Mouse (Mus musculus): Measurements from ENCODE around the gene Ube2c. TPM values are rescaled to one million over a fixed set of nuclear protein-coding genes. Genes with fewer than 3 reads are reported as not detected.

Gene Ube2c
- total RNA-seq, 2 experiments from 2014 or later, result 10.8 to 14.3 TPM

DNA sequence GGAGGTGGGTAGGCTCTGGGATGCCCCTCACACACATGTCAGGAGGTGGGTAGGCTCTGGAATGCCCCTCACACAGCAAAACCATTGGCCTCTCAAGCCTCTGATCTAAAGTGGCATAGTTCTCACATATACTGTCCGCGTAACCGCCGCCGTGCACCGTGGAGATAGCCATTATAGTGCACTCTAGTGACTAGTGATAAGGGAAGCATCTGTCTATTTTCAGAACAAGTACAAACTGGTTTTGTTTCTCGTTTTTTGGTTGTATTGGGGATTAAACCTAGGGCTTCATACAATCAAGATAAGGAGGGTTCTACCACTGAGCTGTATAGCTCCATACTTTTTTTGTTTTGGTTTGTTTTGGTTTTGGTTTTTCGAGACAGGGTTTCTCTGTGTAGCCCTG, 46.1 kb downstream of the Ube2c start:
- DNase-seq, result no peak
- intact Hi-C loops (cut with DNase I), result no loop called here

DNA sequence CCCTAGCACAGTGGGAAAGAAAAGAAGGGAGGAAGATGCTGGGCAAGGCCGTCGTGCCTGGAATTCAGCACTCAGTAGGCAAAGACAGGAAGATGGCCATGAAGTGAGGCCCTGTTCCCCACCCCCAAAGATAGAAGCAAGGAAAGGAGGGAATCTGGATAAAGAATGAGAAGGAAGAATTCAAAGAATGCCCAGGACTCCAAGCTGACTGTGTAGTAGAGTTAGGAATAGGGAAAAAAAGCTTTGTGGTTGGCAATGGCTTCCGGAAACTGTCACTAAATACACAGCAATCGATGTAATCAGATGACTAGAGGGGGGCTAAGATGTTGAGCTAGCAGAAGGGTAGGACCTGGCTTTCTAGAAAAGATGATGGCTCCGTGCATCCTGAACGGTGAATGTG, 47.5 kb downstream of the Ube2c start:
- intact Hi-C loops (cut with DNase I), result no loop called here
- DNase-seq, result no peak

DNA sequence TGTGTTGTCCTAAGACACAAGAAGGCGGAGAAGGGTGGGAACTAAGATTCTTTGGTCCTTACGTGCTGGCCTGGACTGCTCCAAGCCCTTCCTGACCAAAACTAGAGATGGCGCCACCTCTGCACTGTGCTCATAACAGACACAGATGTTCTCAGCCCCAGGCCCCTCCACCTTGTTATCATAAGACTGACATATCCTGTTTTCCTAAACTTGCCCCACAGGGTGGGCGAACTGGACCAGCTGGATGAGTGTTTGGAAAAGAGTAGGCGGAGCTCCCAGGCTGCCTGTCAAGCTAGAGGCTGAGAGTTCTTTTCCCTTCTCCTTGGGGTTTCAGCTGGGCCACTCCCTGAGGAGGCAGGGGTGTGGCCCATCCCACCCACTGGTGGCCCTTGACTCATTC, 48.0 kb downstream of the Ube2c start:
- no peak for DNase-seq

DNA sequence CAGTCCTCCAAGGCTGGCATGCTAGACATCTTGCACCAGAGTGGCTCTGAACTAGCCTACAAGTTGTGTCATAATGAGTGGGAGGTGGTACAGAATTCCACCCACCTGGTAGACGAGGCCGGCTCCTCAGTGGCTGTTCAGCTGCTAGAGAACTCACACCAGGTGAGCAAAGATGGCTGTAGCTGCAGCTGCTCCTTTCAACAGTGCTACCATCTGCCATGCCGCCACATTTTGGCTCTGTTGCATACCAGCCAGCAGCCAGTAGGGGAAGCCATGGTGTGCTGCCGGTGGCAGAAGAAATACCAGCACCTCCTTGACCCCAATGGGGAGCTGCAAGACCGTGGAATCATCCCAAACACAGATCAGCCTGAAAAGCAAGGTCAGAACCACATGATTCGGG, 51.4 kb downstream of the Ube2c start:
- DNase-seq, result no peak
- intact Hi-C loops (cut with DNase I), result no loop called here

More for the DNA sequence above, 48.0 kb downstream of the Ube2c start:
- intact Hi-C loops (cut with DNase I), result no loop called here

- peak; percentile 99 for DNase-seq
- intact Hi-C loops (cut with DNase I), result no loop called here
Observed at GRCm38 (mm10) chr2:164822636-164823165, 53.0 kb downstream of the Ube2c start, which contains the start of gene Zswim1. Gene Zswim1 (plus strand): TSS chr2:164822686.

DNA sequence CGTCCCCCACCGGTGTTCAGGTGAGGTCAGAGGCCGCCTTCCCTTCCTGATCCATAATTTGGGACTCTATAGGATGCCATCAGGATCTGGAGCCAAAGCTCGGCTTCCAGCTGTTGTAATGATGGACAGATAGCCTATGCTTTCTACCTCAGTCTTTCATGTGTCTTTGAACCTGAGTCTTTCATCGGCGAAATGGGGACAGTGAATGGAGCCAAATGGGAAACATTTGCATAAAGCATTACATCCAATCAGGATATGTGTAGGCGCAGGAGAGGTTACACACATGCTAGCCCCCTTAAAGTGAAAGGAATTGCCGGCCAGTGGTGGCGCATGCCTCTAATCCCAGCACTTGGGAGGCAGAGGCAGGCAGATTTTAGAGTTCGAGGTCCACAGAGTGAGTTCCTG, 53.5 kb downstream of the Ube2c start:
- intact Hi-C loops (cut with DNase I), result no loop called here
- DNase-seq, result no peak

GRCm38 (mm10) chr2:164823969-164824368, 54.3 kb downstream of the Ube2c start:
- intact Hi-C loops (cut with DNase I), result no loop called here
- DNase-seq, result no peak

DNA sequence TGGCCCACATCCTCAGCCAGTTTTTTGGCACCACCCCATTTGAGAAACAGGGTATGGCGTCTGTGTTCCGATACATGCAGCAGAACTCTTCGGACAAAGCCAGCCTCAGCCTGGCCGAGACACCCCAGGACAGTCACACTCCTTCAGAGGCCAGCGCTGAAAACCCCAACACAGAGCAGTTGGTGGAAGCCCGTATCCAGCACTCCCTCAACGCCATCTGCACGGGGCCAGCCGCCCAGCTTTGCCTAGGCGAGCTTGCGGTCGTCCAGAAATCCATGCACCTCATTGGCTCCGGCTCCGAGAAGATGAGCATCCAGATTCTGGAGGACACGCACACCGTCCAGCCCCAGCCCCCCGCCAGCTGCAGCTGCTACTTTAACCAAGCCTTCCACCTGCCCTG, 55.8 kb downstream of the Ube2c start:
- intact Hi-C loops (cut with DNase I), result no loop called here
- no peak for DNase-seq

DNA sequence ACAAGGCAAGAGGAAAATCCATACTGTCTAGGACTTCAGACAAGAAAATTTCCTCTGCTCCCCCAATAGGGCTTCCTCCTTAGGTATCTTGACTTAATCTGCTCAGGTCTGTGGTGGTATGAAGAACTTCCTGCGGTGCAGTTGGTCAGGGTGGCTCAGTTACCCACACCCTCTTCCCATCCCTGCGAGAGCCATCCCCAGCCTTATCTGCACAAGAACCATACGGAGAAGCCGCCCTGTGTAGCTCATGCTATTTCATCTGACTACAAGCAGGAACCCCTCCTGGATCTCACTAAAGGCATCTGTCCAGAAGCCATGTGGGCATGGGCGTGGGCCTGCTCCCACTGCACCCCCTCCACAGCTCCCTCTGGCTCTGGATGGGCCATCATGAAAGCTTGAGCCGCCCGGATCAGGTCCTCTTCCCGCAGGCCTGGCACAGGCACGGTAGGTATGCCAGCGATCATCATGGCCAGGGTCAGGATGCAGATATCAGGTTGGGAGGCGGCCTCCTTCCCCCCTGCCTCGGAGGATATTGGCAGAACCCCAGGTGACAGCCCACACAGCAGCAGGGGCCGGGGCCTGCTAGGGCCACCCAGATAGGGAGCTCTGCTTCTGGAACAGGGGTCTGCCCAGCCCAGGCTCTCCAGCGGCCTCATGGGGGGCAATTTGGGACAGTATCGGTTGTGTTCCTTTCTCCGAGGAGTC, 57.6 kb downstream of the Ube2c start:
- intact Hi-C loops (cut with DNase I), result no loop called here
- no peak for DNase-seq

Other genes starting within 250 kb of the Ube2c start
- 1 to 10 TPM in 1 of 2 experiments, not detected in 1; 2.1 TPM for gene Wfdc2, start 207.5 kb upstream of the Ube2c start, total RNA-seq (2021)
- gene Spint3, start 196.4 kb upstream of the Ube2c start, total RNA-seq (2021), result not detected
- not detected for gene Wfdc6a, start 184.5 kb upstream of the Ube2c start, total RNA-seq (2021)
- gene Eppin, start 176.3 kb upstream of the Ube2c start, total RNA-seq (2021), result not detected
- under 1 TPM in 1 of 2 experiments, not detected in 1; 0.40 TPM for gene Wfdc6b, start 156.4 kb upstream of the Ube2c start, total RNA-seq (2021)
- not detected for gene Wfdc8, start 156.3 kb upstream of the Ube2c start, total RNA-seq (2021)
- not detected for gene Wfdc16, start 131.1 kb upstream of the Ube2c start, total RNA-seq (2021)
- gene Wfdc10, start 113.9 kb upstream of the Ube2c start, total RNA-seq (2021), result not detected
- gene Wfdc9, start 113.3 kb upstream of the Ube2c start, total RNA-seq (2021), result not detected
- not detected for gene Wfdc11, start 95.8 kb upstream of the Ube2c start, total RNA-seq (2021)
- gene Wfdc13, start 84.8 kb upstream of the Ube2c start, total RNA-seq (2021), result not detected
- gene Spint4, start 71.4 kb upstream of the Ube2c start, total RNA-seq (2021), result not detected
- gene Spint5, start 54.6 kb upstream of the Ube2c start, total RNA-seq (2021), result not detected
- gene Wfdc3, start 24.0 kb upstream of the Ube2c start, total RNA-seq (2021), result 1 to 10 TPM in 1 of 2 experiments, under 1 TPM in 1; 0.60 to 1.1 TPM
- gene Dnttip1, start 23.9 kb upstream of the Ube2c start, total RNA-seq (2021), result 10 to 100 TPM; 35.8 to 38.1 TPM
- gene Tnnc2, start 10.1 kb downstream of the Ube2c start, total RNA-seq (2021), result not detected
- 10 to 100 TPM; 52.8 to 56.9 TPM for gene Snx21, start 15.9 kb downstream of the Ube2c start, total RNA-seq (2021)
- 10 to 100 TPM; 20.6 to 20.8 TPM for gene Acot8, start 35.0 kb downstream of the Ube2c start, total RNA-seq (2021)
- gene Zswim3, start 35.2 kb downstream of the Ube2c start, total RNA-seq (2021), result 1 to 10 TPM; 6.9 to 8.0 TPM
- gene Zswim1, start 52.8 kb downstream of the Ube2c start, total RNA-seq (2021), result 10 to 100 TPM; 17.5 to 17.8 TPM
- 1 to 10 TPM; 1.1 to 1.2 TPM for gene Spata25, start 58.6 kb downstream of the Ube2c start, total RNA-seq (2021)
- 10 to 100 TPM; 56.8 to 62.2 TPM for gene Ctsa, start 63.0 kb downstream of the Ube2c start, total RNA-seq (2021)
- gene Neurl2, start 63.6 kb downstream of the Ube2c start, total RNA-seq (2021), result 1 to 10 TPM; 5.1 to 5.6 TPM
- 10 to 100 TPM; 63.5 to 71.3 TPM for gene Pltp, start 87.8 kb downstream of the Ube2c start, total RNA-seq (2021)
- gene Pcif1, start 109.4 kb downstream of the Ube2c start, total RNA-seq (2021), result 10 to 100 TPM; 53.9 to 61.4 TPM
- 10 to 100 TPM; 30.0 to 31.2 TPM for gene Zfp335, start 141.9 kb downstream of the Ube2c start, total RNA-seq (2021)
- 1 to 10 TPM; 2.1 to 2.3 TPM for gene Mmp9, start 170.9 kb downstream of the Ube2c start, total RNA-seq (2021)
- 100 to 1,000 TPM; 158 to 181 TPM for gene Slc12a5, start 190.9 kb downstream of the Ube2c start, total RNA-seq (2021)